Mouse (Mus musculus) erythroblast, embryonic 14.5 days (primary cell): ENCODE results near the gene Tbc1d16.

Experiments
- GATA1 ChIP-seq: IDR thresholded peaks from 2 replicates; pipeline ENCODE4 v1.6.1; 2012; ENCODE audit warnings: low read length, inconsistent platforms, mixed read lengths
- TAL1 ChIP-seq: IDR thresholded peaks from 3 replicates; pipeline ENCODE4 v1.6.1; 2012; ENCODE audit warnings: low read length, inconsistent platforms, mixed read lengths

GRCm38 (mm10) chr11:119162959-119163733, 65.2 kb downstream of the Tbc1d16 start:
- TF ChIP-seq GATA1 (no peak), TAL1 (no peak)
